11 mouse cellular contexts compared by ENCODE assay signal in the genomic region with DNA sequence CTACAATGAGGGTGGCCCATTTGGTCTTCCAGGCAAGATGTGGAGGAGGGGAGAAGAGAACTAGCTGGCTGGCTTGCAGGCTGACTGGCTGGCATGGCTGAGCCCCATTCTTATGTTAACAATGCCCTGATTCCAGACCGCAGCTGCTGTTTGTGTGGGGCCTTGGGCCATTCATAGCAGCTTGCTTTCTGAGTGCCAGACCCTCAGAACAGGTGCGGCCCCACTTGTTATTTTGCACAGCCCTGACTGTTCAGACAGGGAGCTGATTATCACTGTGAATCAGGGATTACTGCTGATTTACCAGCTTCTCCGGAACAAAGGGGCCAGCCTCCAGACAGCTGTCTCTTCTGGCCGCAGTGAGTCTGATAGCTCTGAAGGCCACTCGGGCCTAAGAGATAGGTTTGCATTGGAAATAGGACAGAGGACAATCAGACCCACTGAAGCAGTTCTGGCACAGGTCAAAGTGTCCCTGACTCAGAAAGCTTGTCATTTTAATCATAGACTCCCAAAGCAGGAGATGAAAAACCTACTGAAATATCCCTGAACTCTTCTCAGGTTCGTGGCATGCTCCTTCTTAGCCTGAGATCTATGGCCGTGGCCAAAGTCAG. TPM values are rescaled to one million over a fixed set of nuclear protein-coding genes. Genes with fewer than 3 reads are reported as not detected.
DNase-seq lines count a peak whose midpoint lies in the region; ATAC-seq and TF ChIP-seq lines count a peak whose summit lies in the region.
"Had no signal": no experiment of that assay in that cellular context is flagged by ENCODE, and none has a peak within 500 bp of the region (broad histone marks: within the 10 kb centered on the region; RNA-seq: fewer than 3 reads in every experiment).

No protein-coding gene starts in this region.

- no peaks in the 10 kb centered on the region for H3K9me3 ChIP-seq in limb, embryonic 12.5 days
- no peaks in the 10 kb centered on the region for H3K9me3 ChIP-seq in limb, embryonic 10.5 days (replicated peaks)
- H3K9me3 ChIP-seq in embryonic facial prominence, embryonic 10.5 days: no peaks in the 10 kb centered on the region
- H3K9me3 ChIP-seq: liver, embryonic 15.5 days had no signal

- WGBS in limb, embryonic 12.5 days: 47% methylated on average over 7 of the region's 7 CpGs
- 52% methylated on average over 7 of the region's 7 CpGs for WGBS in limb, embryonic 10.5 days
- 42% methylated on average over 7 of the region's 7 CpGs for WGBS in embryonic facial prominence, embryonic 10.5 days

- H3K27me3 ChIP-seq in limb, embryonic 12.5 days: peaks cover 9% of the 10 kb centered on the region; the same call in 1 of the 2 replicates
- H3K27me3 ChIP-seq in limb, embryonic 10.5 days (ENCODE audit: low read depth, poor library complexity, severe bottlenecking): peaks cover 56% of the 10 kb centered on the region
- H3K27me3 ChIP-seq in embryonic facial prominence, embryonic 10.5 days (replicated peaks; ENCODE audit: low read depth, poor library complexity, severe bottlenecking): peaks cover 60% of the 10 kb centered on the region
- H3K27me3 ChIP-seq: liver, embryonic 15.5 days had no signal

- ATAC-seq in limb, embryonic 12.5 days (ENCODE audit: insufficient number of reproducible peaks, insufficient read depth, low FRiP score, low TSS enrichment, low read depth): peak; percentile 37; the same call in 1 of the 2 replicates

- no peak overlapping the region for H3K4me3 ChIP-seq in limb, embryonic 12.5 days (replicated peaks)
- no peak overlapping the region for H3K4me3 ChIP-seq in limb, embryonic 10.5 days
- no peak overlapping the region for H3K4me3 ChIP-seq in embryonic facial prominence, embryonic 10.5 days
- H3K4me3 ChIP-seq in layer of hippocampus, adult 2 months: no peak overlapping the region
- H3K4me3 ChIP-seq: liver, embryonic 15.5 days had no signal

- no peaks in the 10 kb centered on the region for H3K4me1 ChIP-seq in limb, embryonic 12.5 days (replicated peaks)
- no peaks in the 10 kb centered on the region for H3K4me1 ChIP-seq in limb, embryonic 10.5 days
- H3K4me1 ChIP-seq in embryonic facial prominence, embryonic 10.5 days: no peaks in the 10 kb centered on the region; the same call in 1 of the 2 replicates
- H3K4me1 ChIP-seq: liver, embryonic 15.5 days had no signal

- no peaks in the 10 kb centered on the region for H3K36me3 ChIP-seq in limb, embryonic 12.5 days
- H3K36me3 ChIP-seq in limb, embryonic 10.5 days: no peaks in the 10 kb centered on the region
- H3K36me3 ChIP-seq in embryonic facial prominence, embryonic 10.5 days (replicated peaks): no peaks in the 10 kb centered on the region
- H3K36me3 ChIP-seq: liver, embryonic 15.5 days had no signal

- no peak overlapping the region for H3K4me2 ChIP-seq in limb, embryonic 12.5 days
- H3K4me2 ChIP-seq: liver, embryonic 15.5 days had no signal

- TF ChIP-seq CTCF in layer of hippocampus, adult 2 months (conservative IDR thresholded peaks at IDR 0.05): no peak

- DNase-seq in limb, embryonic 10.5 days (ENCODE audit: low spot score): no peak
- peak; percentile 36 for DNase-seq in embryonic facial prominence, embryonic 10.5 days (ENCODE audit: low spot score)
- peak; percentile 13 to 19 for DNase-seq in layer of hippocampus, adult 2 months (ENCODE audit: low spot score in 2 of 2)
- DNase-seq in retina, postnatal 1 day: peak; percentile 94
- DNase-seq in spleen, adult 18-20 months: no peak
- DNase-seq in heart, postnatal 10 days: no peak
- DNase-seq in heart, postnatal 4 days: no peak

- intact Hi-C loops in heart, postnatal 10 days (cut with DNase I): no loop called here

- H3K9ac ChIP-seq in limb, embryonic 12.5 days (replicated peaks): no peak overlapping the region
- H3K9ac ChIP-seq: liver, embryonic 15.5 days had no signal

- no peak overlapping the region for H3K27ac ChIP-seq in limb, embryonic 12.5 days
- no peak overlapping the region for H3K27ac ChIP-seq in limb, embryonic 10.5 days
- no peak overlapping the region for H3K27ac ChIP-seq in embryonic facial prominence, embryonic 10.5 days (replicated peaks)
- 0 out of 2 replicates have a peak overlapping the region, but pooled peaks have one; percentile 48 for H3K27ac ChIP-seq in layer of hippocampus, adult 2 months
- H3K27ac ChIP-seq: liver, embryonic 15.5 days had no signal

RNA-seq across cellular contexts. Expression of a gene that starts 24.9 kb away (rescaled TPM):
- 14.0 and 16.8 TPM in 2 replicates for polyA plus RNA-seq in limb, embryonic 12.5 days (2016; fragmentation: Nextera tagmentation; extraction: Ambion mirVana)
- 6.1 and 8.0 TPM in 2 replicates for polyA plus RNA-seq in limb, embryonic 10.5 days (2016; fragmentation: Nextera tagmentation; extraction: Ambion mirVana)
- polyA plus RNA-seq in embryonic facial prominence, embryonic 10.5 days (2016; fragmentation: Nextera tagmentation; extraction: Ambion mirVana): 17.4 and 17.6 TPM in 2 replicates
- 100 to 1,000 TPM; 132 to 138 TPM for total RNA-seq in layer of hippocampus, adult 2 months (2021)
- 1 to 10 TPM; 2.4 to 5.5 TPM for total RNA-seq in heart, postnatal 10 days (2021)
- total RNA-seq in heart, postnatal 4 days (2021): 1 to 10 TPM; 6.2 to 6.3 TPM
- total RNA-seq: common myeloid progenitor, adult 5-6 weeks; MEL had no signal

Comparison
In these comparisons a context has a peak if more than half of its experiments do, and no peak if none do; other contexts are left out.
1. DNase-seq: peak in embryonic facial prominence, embryonic 10.5 days (single experiment), layer of hippocampus, adult 2 months (2 of 2) and retina, postnatal 1 day (single experiment); none in limb, embryonic 10.5 days (single experiment), spleen, adult 18-20 months (0 of 2), heart, postnatal 10 days (0 of 2) and heart, postnatal 4 days (single experiment).
2. RNA of a gene that starts 24.9 kb away (total RNA-seq): 132 to 138 TPM in layer of hippocampus, adult 2 months; 6.2 to 6.3 TPM in heart, postnatal 4 days and 2.4 to 5.5 TPM in heart, postnatal 10 days; every median in the first group is over 10 times any median in the second.